Mouse (Mus musculus) intestine, postnatal 0 days (tissue): ENCODE results near the gene Cyp46a1. TPM values are rescaled to one million over a fixed set of nuclear protein-coding genes. Genes with fewer than 3 reads are reported as not detected.
A peak's percentile ranks its signal among the peaks of the same experiment; 100 is the strongest.

Source experiments
- ATAC-seq: fragments of 200-750 bp; cut with Nextera tagmentation; 2 replicates; pipeline ENCODE4 v1.8.0; 2017; ENCODE audit warnings: mild to moderate bottlenecking, moderate TSS enrichment, moderate library complexity
- H3K27ac ChIP-seq: fragments of 300-500 bp; sonication (generic); 2 replicates; pipeline ENCODE4 v1.5.1; 2014; ENCODE audit warnings: mild to moderate bottlenecking, low read depth, low read length, moderate library complexity
- H3K27me3 ChIP-seq: fragments of 300-500 bp; sonication (generic); replicated peaks from 2 replicates; pipeline ENCODE4 v1.6.1; 2014; ENCODE audit warnings: low read length, mixed read lengths; ENCODE audit not compliant: control insufficient read depth, insufficient read depth
- H3K36me3 ChIP-seq: fragments of 300-500 bp; sonication (generic); 2 replicates; pipeline ENCODE4 v1.6.1; 2014; ENCODE audit warnings: mild to moderate bottlenecking, moderate library complexity; ENCODE audit not compliant: control insufficient read depth, insufficient read depth
- H3K4me1 ChIP-seq: fragments of 300-500 bp; sonication (generic); replicated peaks from 2 replicates; pipeline ENCODE4 v1.6.1; 2014; ENCODE audit warnings: antibody characterized with exemption, low read length, mixed read lengths; ENCODE audit not compliant: control insufficient read depth, insufficient read depth
- H3K4me2 ChIP-seq: fragments of 300-500 bp; sonication (generic); replicated peaks from 2 replicates; pipeline ENCODE4 v1.6.1; 2014; ENCODE audit warnings: low read depth, mild to moderate bottlenecking, moderate library complexity
- H3K4me3 ChIP-seq: fragments of 300-500 bp; sonication (generic); 2 replicates; pipeline ENCODE4 v1.5.1; 2014; ENCODE audit warnings: low read depth, low read length
- H3K9ac ChIP-seq: fragments of 300-500 bp; sonication (generic); 2 replicates; pipeline ENCODE4 v1.6.1; 2014; ENCODE audit warnings: mild to moderate bottlenecking, low read depth, low read length
- H3K9me3 ChIP-seq: fragments of 300-500 bp; sonication (generic); 2 replicates; pipeline ENCODE4 v1.6.1; 2016; ENCODE audit warnings: mixed run types; ENCODE audit not compliant: control insufficient read depth
- CTCF ChIP-seq: sonication (generic); IDR thresholded peaks from 2 replicates; pipeline ENCODE4 v1.5.1; 2016; ENCODE audit warnings: low read depth, mild to moderate bottlenecking, control low read depth, antibody characterized with exemption, moderate library complexity
- WGBS: fragments of 180-500 bp; shearing (Covaris S2); extraction: QIAGEN DNeasy Blood & Tissue Kit; methylation state at CpG from one replicate; pipeline ENCODE4 v1.1.7; 2014; 5-methylcytosine and 5-hydroxymethylcytosine counted together
- polyA plus RNA-seq: library from polyadenylated mRNA; unstranded; fragments of >200 nt; fragmentation: Nextera tagmentation; extraction: Ambion mirVana; gene quantifications from 2 replicates; pipeline ENCODE4 v1.2.1, GENCODE M21; 2015

The Cyp46a1 gene
- polyA plus RNA-seq, 1 experiment from 2014 or later, result 0.85 TPM

- H3K27ac ChIP-seq, result no peak overlapping the region
- peaks cover 3% of the 10 kb centered on the region; the same call in 1 of the 2 replicates for H3K4me1 ChIP-seq
- TF ChIP-seq CTCF, result no peak
- H3K9ac ChIP-seq, result no peak overlapping the region
- H3K4me2 ChIP-seq, result no peak overlapping the region
- 88% methylated on average over 19 of the region's 19 CpGs for WGBS
- no peaks in the 10 kb centered on the region for H3K27me3 ChIP-seq
- no peak for ATAC-seq
- H3K4me3 ChIP-seq, result no peak overlapping the region
- no peaks in the 10 kb centered on the region for H3K9me3 ChIP-seq
- H3K36me3 ChIP-seq, result no peaks in the 10 kb centered on the region
Observed at GRCm38 (mm10) chr12:108288127-108288880, 45.9 kb upstream of the Cyp46a1 start.

GRCm38 (mm10) chr12:108292419-108292818 is 41.8 kb upstream of the Cyp46a1 start:
- no peak overlapping the region for H3K4me2 ChIP-seq
- no peaks in the 10 kb centered on the region for H3K27me3 ChIP-seq
- peaks cover 3% of the 10 kb centered on the region; the same call in 1 of the 2 replicates for H3K4me1 ChIP-seq
- H3K36me3 ChIP-seq, result no peaks in the 10 kb centered on the region
- no peak overlapping the region for H3K27ac ChIP-seq
- H3K9me3 ChIP-seq, result no peaks in the 10 kb centered on the region
- no peak for TF ChIP-seq CTCF
- no peak overlapping the region for H3K4me3 ChIP-seq
- 0 out of 2 replicates have a peak, but pooled peaks have one; percentile 11 for ATAC-seq
- 42% methylated on average over 9 of the region's 9 CpGs for WGBS
- H3K9ac ChIP-seq, result no peak overlapping the region

GRCm38 (mm10) chr12:108292957-108293356 is 41.2 kb upstream of the Cyp46a1 start:
- Histone ChIP-seq H3K36me3 (no peaks in the 10 kb centered on the region), H3K4me1 (peaks cover 3% of the 10 kb centered on the region; the same call in 1 of the 2 replicates), H3K4me3 (no peak overlapping the region), H3K4me2 (0 out of 2 replicates have a peak overlapping the region, but pooled peaks have one; percentile 17), H3K27me3 (no peaks in the 10 kb centered on the region), H3K27ac (no peak overlapping the region), H3K9me3 (no peaks in the 10 kb centered on the region), H3K9ac (no peak overlapping the region)
- peak; percentile 61 for ATAC-seq
- TF ChIP-seq CTCF, result peak; percentile 96
- WGBS, result 3% methylated on average over 8 of the region's 8 CpGs

- Histone ChIP-seq H3K27ac (no peak overlapping the region), H3K27me3 (no peaks in the 10 kb centered on the region; the same call in 1 of the 2 replicates), H3K4me1 (peaks cover 3% of the 10 kb centered on the region; the same call in 1 of the 2 replicates), H3K4me2 (no peak overlapping the region), H3K9me3 (no peaks in the 10 kb centered on the region), H3K36me3 (no peaks in the 10 kb centered on the region), H3K4me3 (no peak overlapping the region), H3K9ac (no peak overlapping the region)
- TF ChIP-seq CTCF, result no peak
- 65% methylated on average over 3 of the region's 3 CpGs for WGBS
- no peak for ATAC-seq
Observed at GRCm38 (mm10) chr12:108294620-108295019, 39.6 kb upstream of the Cyp46a1 start.

GRCm38 (mm10) chr12:108297033-108297432 is 37.1 kb upstream of the Cyp46a1 start:
- TF ChIP-seq CTCF, result peak; percentile 61
- H3K36me3 ChIP-seq, result no peaks in the 10 kb centered on the region
- no peak overlapping the region for H3K27ac ChIP-seq
- H3K27me3 ChIP-seq, result no peaks in the 10 kb centered on the region; the same call in 1 of the 2 replicates
- no peak overlapping the region for H3K4me2 ChIP-seq
- ATAC-seq, result no peak
- no peak overlapping the region for H3K4me3 ChIP-seq
- peaks cover 3% of the 10 kb centered on the region; the same call in 1 of the 2 replicates for H3K4me1 ChIP-seq
- WGBS, result 84% methylated on average over 6 of the region's 6 CpGs
- H3K9ac ChIP-seq, result no peak overlapping the region
- H3K9me3 ChIP-seq, result no peaks in the 10 kb centered on the region

- no peaks in the 10 kb centered on the region for H3K4me1 ChIP-seq
- H3K27ac ChIP-seq, result no peak overlapping the region
- no peak for TF ChIP-seq CTCF
- H3K9ac ChIP-seq, result no peak overlapping the region
- H3K27me3 ChIP-seq, result peaks cover 16% of the 10 kb centered on the region; the same call in 1 of the 2 replicates
- no peaks in the 10 kb centered on the region for H3K36me3 ChIP-seq
- no peak overlapping the region for H3K4me2 ChIP-seq
- 71% methylated on average over 6 of the region's 6 CpGs for WGBS
- ATAC-seq, result no peak
- no peak overlapping the region for H3K4me3 ChIP-seq
- H3K9me3 ChIP-seq, result no peaks in the 10 kb centered on the region
Observed at GRCm38 (mm10) chr12:108301006-108301405, 33.2 kb upstream of the Cyp46a1 start.
